Mouse (Mus musculus) G1E-ER4 (cell line): ENCODE measurements around the gene Abcc1. TPM values are rescaled to one million over a fixed set of nuclear protein-coding genes. Genes with fewer than 3 reads are reported as not detected.

Experiments
- GATA1 ChIP-seq: IDR thresholded peaks from one replicate; pipeline ENCODE4 v1.8.0; 2012; ENCODE audit warnings: low read length, inconsistent platforms
- polyA plus RNA-seq: library from polyadenylated mRNA; stranded (reverse); fragments of >175 nt; gene quantifications from 2 replicates; pipeline ENCODE4 v1.2.3, GENCODE M21; 2012

Gene Abcc1
- polyA plus RNA-seq, 1 experiment: 3.5 TPM

DNA sequence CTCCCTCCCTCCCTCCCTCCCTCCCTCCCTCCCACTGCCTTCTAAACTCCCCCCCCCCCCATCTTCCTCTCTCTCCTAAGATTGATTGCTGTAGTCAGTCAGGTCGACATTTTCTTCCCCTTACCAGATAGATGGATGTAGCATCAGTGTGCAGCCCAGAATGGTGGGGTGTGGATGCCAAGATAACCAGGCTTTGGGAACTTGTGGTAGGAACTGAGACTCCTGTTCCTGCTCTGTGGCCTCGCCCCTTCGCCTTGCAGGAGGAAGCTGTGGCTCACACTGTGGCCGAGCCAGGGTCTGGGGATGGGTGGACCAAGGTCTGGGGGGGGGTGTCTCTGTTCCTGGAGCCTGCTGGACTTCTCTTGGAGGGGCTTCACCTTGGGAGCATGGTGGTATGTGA lies 4.1 kb downstream of the Abcc1 start:
- TF ChIP-seq GATA1: peak; percentile 20

DNA sequence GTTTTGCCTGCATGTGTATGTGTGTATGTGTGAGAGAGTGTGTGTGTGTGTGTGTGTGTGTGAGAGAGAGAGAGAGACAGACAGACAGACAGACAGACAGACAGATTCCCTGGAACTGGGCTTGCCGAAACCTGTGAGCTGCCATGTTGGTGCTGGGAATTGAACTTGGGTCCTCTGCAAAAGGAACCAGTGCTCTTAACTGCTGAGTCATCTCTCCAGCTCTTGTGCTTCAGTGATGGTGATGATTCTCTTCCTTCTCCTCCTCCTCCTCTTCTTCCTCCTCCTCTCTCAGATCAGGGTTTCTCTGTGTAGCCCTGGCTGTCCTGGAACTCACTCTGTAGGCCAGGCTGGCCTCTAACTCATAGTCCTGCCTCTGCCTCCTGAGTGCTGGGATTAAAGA lies 4.7 kb downstream of the Abcc1 start:
- TF ChIP-seq GATA1: no peak

DNA sequence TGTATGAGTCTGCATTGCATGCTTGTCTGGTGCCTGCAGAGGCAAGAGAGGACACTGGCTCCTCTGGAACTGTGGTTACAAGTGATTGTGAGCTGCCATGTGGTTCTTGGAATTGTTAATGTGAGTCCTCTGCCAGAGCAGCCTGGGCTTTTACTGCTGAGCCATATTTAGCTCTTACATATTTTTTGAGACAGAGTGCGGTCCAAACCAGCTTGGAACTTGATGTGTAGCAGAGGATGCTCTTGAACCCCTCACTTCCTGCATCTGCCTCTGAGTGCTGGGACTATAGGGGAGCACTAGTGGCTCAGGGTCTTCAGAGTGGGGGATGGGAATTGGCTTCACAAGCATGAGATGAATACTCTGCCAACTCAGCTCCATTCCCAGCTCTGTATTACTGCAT lies 10.0 kb downstream of the Abcc1 start:
- TF ChIP-seq GATA1: no peak

DNA sequence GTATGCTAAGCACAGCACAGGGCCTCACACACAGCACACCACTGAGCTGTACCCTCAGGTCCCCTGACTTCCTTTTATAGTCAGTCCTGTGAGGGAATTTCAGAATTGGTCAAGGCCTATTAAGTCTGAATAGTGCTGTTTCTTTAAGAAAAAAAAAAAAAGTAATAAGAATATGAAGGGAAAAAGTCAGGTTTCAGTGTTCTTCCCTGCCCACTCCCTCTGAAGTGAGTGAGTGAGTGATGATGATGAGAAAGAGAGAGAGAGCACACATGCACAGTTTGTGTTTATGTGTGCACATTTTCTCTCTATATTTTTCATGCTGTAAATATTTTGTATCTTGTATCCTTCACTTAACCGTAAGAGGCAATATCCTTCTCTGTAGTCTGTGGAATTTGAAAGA lies 11.0 kb downstream of the Abcc1 start:
- no peak for TF ChIP-seq GATA1

GRCm38 (mm10) chr16:14372817-14373301 lies 11.5 kb downstream of the Abcc1 start:
- TF ChIP-seq GATA1: peak; percentile 15

DNA sequence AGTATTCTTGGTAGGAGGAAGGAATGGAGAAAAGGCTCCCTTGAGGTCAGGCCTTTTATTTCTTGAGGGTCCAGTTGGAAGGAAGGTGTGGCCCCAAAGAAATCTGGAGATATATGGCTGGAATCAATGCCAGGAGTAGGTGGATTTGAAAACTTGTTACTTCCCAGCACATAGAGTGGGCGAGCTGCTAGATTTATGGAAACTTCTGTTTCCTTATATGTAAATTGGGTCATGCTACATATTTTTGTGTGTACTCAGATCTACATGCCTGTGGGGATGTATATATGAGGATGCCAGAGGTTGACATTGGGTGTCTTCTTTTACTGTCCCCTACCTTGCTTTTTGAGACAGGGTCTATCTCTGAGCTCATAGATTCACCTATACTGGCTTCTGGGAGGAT lies 14.6 kb downstream of the Abcc1 start:
- TF ChIP-seq GATA1: no peak

DNA sequence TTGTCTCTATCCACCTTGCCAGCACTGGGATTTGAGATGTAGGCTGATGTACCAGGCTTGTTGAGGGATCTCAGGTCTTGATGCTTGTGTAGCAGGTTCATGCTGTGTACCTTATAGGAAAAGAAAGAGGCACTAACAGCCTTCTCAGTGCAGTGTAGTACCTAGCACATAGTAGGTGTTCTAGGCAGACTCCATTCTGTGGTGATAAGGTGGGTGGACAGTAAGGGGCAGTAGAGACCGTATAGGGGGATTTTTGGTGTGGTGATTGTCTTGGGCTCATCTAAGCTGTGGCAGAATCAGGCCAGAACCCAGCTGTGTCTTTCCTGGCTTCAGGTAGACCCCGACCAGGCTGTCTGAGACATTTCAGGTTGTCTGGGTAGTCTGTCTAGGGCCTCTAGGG lies 15.0 kb downstream of the Abcc1 start:
- no peak for TF ChIP-seq GATA1

DNA sequence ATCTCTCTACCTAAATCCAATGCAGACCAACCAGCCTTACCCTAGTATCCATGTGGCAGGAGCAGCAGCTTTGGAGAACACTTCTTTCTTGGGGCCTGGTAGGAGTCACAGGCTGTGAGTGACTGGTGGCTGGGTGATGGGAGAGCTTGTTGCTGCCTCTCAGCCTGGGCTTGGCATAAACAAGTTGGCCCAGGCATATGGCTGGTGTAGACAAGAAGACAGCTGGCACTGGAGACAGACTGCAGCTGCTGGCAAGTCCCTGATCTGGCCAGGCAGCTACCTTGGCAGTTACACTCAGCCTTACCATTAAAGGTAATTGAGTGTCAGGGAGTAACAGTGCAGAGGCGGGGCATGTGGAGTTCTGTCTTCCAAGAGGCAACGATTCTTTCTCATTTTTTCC lies 16.0 kb downstream of the Abcc1 start:
- no peak for TF ChIP-seq GATA1

DNA sequence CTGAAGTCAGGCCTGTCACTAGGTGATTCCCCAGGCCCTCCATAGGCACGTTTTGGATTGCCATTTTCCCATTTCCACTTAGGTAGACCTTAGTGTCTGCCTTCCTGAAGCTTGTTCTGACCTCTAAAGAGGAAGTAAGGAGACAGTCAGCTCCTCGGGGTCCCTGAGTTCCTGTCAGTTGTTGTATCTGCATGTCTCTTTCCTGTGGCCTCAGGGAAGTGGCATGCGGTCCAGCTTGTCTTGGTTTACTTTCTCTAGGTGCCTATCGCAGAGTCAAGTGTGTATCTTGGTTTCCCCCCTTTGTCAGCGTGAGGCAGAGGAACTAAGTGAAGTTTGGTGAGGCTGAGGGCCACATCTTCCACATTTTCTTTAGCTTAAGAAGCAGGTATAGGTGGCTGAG lies 17.3 kb downstream of the Abcc1 start:
- TF ChIP-seq GATA1: no peak

- TF ChIP-seq GATA1: no peak
Observed at GRCm38 (mm10) chr16:14379888-14380287, 18.5 kb downstream of the Abcc1 start.

DNA sequence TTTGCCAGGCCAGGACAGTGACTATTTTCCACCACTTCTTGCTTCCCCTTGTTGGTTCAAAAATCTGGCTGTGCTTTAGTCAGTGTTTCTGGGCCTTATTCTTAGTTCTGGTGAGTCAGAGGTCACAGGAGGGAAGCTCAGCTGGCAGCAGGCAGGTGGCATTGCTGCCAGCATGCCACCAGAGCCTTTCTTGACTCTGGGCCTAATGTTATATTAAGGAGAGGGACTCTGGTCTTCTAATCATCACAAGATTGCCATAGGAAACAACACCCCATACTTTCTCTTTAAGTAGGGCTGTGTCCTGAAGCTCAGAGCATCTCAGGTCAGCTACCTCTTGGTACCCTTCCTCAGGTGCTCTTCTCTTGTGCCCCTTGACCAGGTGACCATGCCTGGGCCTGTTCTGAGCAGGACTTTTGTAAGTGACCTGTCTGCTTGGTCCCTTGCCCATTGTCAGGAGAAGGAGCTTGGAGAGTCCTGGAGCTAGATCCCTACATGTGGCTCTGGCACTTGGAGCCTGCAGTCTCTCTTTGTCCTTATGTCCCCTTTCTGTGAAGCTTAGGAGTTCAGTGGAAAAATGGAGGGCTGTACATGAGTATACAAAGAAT lies 19.8 kb downstream of the Abcc1 start:
- no peak for TF ChIP-seq GATA1

DNA sequence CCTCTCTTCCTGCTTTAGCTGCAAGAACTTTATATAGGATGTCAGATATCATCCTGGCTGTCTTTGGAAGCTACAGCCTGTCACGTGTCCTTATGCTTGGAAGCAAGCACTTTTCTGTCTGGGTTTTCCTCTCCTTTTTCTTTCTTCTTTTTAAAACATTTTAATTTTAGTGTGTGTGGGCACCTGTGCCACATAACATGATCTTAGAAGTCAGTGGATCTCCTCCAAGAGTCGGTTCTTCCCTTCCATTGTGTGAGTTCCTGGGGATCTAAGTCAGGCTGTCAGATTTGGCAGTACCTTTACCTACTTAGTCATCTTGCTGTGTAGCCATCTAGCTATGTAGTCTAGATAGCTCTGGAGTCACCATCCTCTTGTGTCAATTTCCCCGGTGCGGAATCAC lies 37.9 kb downstream of the Abcc1 start:
- no peak for TF ChIP-seq GATA1

- TF ChIP-seq GATA1: no peak
Observed at GRCm38 (mm10) chr16:14403507-14403906, 42.1 kb downstream of the Abcc1 start.

DNA sequence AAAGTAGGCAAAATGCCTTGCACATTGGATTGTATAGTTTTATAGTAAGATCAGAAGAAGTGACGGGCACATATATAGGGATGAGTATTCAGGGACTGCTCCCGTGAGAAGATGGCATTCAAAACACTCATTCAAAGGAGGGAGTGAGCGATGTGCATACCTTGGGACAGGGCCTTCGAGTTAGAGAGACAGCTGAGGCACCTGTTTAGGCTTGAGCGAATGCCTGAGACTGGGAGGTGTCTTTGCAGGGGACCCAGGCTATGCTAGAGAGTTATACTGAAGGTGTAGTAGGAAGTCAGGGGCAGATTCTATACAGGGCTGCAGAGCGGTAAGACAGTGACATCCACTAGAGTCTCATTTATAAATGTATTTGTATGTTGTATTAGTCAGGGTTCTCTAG lies 44.3 kb downstream of the Abcc1 start:
- TF ChIP-seq GATA1: no peak

GRCm38 (mm10) chr16:14409124-14409523 lies 47.8 kb downstream of the Abcc1 start:
- TF ChIP-seq GATA1: no peak

DNA sequence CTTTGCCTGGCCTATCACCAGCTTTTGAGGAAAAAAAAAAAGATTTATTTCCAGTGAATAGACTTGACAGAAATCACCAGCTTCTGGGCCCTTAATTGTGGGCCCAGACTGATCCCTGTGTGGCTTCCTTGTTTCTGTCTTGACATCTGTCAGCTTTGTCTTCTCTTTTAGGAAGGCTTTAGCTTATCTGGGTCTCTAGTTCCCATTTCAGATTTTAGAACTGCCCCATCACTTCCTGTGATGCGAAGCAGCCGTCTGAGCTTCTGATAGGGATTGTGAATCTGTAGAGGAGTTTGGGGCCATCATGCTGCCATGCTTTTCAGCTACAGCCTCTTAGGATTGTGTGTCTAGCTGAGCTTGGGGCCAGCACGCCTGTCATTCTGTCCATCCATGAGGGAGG lies 48.4 kb downstream of the Abcc1 start:
- no peak for TF ChIP-seq GATA1

GRCm38 (mm10) chr16:14410611-14411010 lies 49.3 kb downstream of the Abcc1 start:
- TF ChIP-seq GATA1: no peak

GRCm38 (mm10) chr16:14411156-14411555 lies 49.8 kb downstream of the Abcc1 start:
- no peak for TF ChIP-seq GATA1
